24 mouse cellular contexts compared by ENCODE assay signal in the genomic region with DNA sequence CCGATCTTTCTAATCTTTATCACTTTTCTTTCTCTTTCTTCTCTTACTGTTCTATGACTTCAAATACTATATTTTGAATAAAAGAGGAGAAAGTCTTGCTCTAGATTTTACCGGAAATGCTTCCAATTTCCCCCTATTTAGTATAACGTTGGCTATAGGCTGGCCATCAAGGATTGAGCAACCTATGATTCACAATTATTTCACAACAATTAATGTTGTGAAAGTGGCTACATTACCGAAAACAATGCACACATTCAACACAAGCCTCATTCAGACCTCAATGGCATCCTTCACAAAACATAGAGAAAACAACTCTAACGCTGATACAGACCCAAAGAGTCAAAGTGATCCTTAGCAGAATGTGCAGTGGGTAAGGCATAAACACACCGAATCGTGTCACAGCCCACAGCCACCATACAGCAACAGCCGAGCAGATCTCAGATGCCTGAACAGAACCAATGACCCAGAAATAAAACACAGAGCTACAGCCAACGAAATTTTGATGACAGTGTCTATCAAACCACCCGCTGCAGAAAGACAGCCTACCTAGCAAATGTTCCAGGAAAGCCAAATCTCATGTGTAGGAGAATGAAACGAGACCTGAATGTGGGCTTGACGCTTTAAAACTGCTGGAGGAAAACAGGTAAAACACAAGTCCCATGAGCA. TPM values are rescaled to one million over a fixed set of nuclear protein-coding genes. Genes with fewer than 3 reads are reported as not detected.
DNase-seq lines count a peak whose midpoint lies in the region; ATAC-seq lines count a peak whose summit lies in the region.
"Had no signal": no experiment of that assay in that cellular context is flagged by ENCODE, and none has a peak within 500 bp of the region (broad histone marks: within the 10 kb centered on the region; RNA-seq: fewer than 3 reads in every experiment).

No protein-coding gene starts in this region.

- WGBS in hindbrain, embryonic 10.5 days = 69% methylated on average over 12 of the region's 12 CpGs
- WGBS in hindbrain, embryonic 14.5 days = 53% methylated on average over 12 of the region's 12 CpGs
- 71% methylated on average over 12 of the region's 12 CpGs for WGBS in midbrain, embryonic 12.5 days
- whole genome bisulfite sequencing in midbrain, embryonic 13.5 days = 76% methylated on average over 12 of the region's 12 CpGs
- WGBS in macrophage (ENCODE audit: missing documents) = 44% methylated on average over 12 of the region's 12 CpGs

- peaks cover 75% of the 10 kb centered on the region for H3K4me1 ChIP-seq in hindbrain, embryonic 10.5 days (replicated peaks)
- H3K4me1 ChIP-seq in hindbrain, embryonic 14.5 days (replicated peaks; ENCODE audit: control insufficient read depth, insufficient read depth, low read length) = peaks cover 38% of the 10 kb centered on the region
- peaks cover 43% of the 10 kb centered on the region for H3K4me1 ChIP-seq in midbrain, embryonic 12.5 days
- H3K4me1 ChIP-seq in midbrain, embryonic 13.5 days (replicated peaks) = peaks cover 44% of the 10 kb centered on the region

- no peak overlapping the region for H3K4me2 ChIP-seq in hindbrain, embryonic 14.5 days (replicated peaks)
- no peak overlapping the region for H3K4me2 ChIP-seq in midbrain, embryonic 12.5 days (replicated peaks)
- H3K4me2 ChIP-seq in midbrain, embryonic 13.5 days (replicated peaks) = no peak overlapping the region
- H3K4me2 ChIP-seq: heart, embryonic 11.5 days; hindbrain, embryonic 15.5 days; neural tube, embryonic 15.5 days had no signal

- no peak overlapping the region for H3K9ac ChIP-seq in hindbrain, embryonic 14.5 days
- H3K9ac ChIP-seq in midbrain, embryonic 12.5 days (replicated peaks) = no peak overlapping the region
- no peak overlapping the region for H3K9ac ChIP-seq in midbrain, embryonic 13.5 days (replicated peaks)
- H3K9ac ChIP-seq: hindbrain, embryonic 15.5 days; neural tube, embryonic 15.5 days had no signal

- H3K36me3 ChIP-seq in hindbrain, embryonic 10.5 days = no peaks in the 10 kb centered on the region
- H3K36me3 ChIP-seq in hindbrain, embryonic 14.5 days (replicated peaks; ENCODE audit: control insufficient read depth, insufficient read depth) = no peaks in the 10 kb centered on the region
- no peaks in the 10 kb centered on the region for H3K36me3 ChIP-seq in midbrain, embryonic 12.5 days
- H3K36me3 ChIP-seq in midbrain, embryonic 13.5 days = no peaks in the 10 kb centered on the region
- H3K36me3 ChIP-seq in macrophage (ENCODE audit: inconsistent target) = peaks cover 14% of the 10 kb centered on the region; the same call in 1 of the 2 replicates
- H3K36me3 ChIP-seq: embryonic facial prominence, embryonic 10.5 days; hindbrain, embryonic 15.5 days; neural tube, embryonic 15.5 days had no signal

- ATAC-seq in hindbrain, embryonic 14.5 days (ENCODE audit: low FRiP score) = no peak
- ATAC-seq in midbrain, embryonic 12.5 days (ENCODE audit: low FRiP score, low read depth) = no peak
- no peak for ATAC-seq in midbrain, embryonic 13.5 days
- ATAC-seq: intestine, embryonic 16.5 days had no signal

- H3K27me3 ChIP-seq in hindbrain, embryonic 10.5 days (ENCODE audit: insufficient read depth, poor library complexity, severe bottlenecking) = 0 out of 2 replicates have a peak, but pooled peaks cover 2% of the 10 kb centered on the region
- H3K27me3 ChIP-seq in hindbrain, embryonic 14.5 days (ENCODE audit: control insufficient read depth, insufficient read depth, low read length) = no peaks in the 10 kb centered on the region
- 0 out of 2 replicates have a peak, but pooled peaks cover 4% of the 10 kb centered on the region for H3K27me3 ChIP-seq in midbrain, embryonic 12.5 days
- no peaks in the 10 kb centered on the region for H3K27me3 ChIP-seq in midbrain, embryonic 13.5 days
- H3K27me3 ChIP-seq: hindbrain, embryonic 15.5 days; neural tube, embryonic 15.5 days had no signal

- no peak overlapping the region for H3K4me3 ChIP-seq in hindbrain, embryonic 10.5 days
- H3K4me3 ChIP-seq in hindbrain, embryonic 14.5 days (replicated peaks; ENCODE audit: low read length) = no peak overlapping the region
- no peak overlapping the region for H3K4me3 ChIP-seq in midbrain, embryonic 12.5 days
- no peak overlapping the region for H3K4me3 ChIP-seq in midbrain, embryonic 13.5 days (replicated peaks)
- H3K4me3 ChIP-seq in macrophage (ENCODE audit: inconsistent target) = no peak overlapping the region
- H3K4me3 ChIP-seq: embryonic facial prominence, embryonic 10.5 days; gastrocnemius, adult 2 months; hindbrain, embryonic 15.5 days; neural tube, embryonic 15.5 days had no signal

- H3K79me2 ChIP-seq in macrophage (ENCODE audit: inconsistent target) = peaks cover 100% of the 10 kb centered on the region

- H3K9me3 ChIP-seq in hindbrain, embryonic 10.5 days = no peaks in the 10 kb centered on the region
- no peaks in the 10 kb centered on the region for H3K9me3 ChIP-seq in hindbrain, embryonic 14.5 days (ENCODE audit: control insufficient read depth, low read length)
- H3K9me3 ChIP-seq in midbrain, embryonic 12.5 days = no peaks in the 10 kb centered on the region
- H3K9me3 ChIP-seq in midbrain, embryonic 13.5 days = no peaks in the 10 kb centered on the region
- H3K9me3 ChIP-seq: embryonic facial prominence, embryonic 10.5 days; hindbrain, embryonic 15.5 days; neural tube, embryonic 15.5 days had no signal

- peak overlapping the region; percentile 89 for H3K27ac ChIP-seq in hindbrain, embryonic 10.5 days
- no peak overlapping the region for H3K27ac ChIP-seq in hindbrain, embryonic 14.5 days
- peak overlapping the region; percentile 60; the same call in 1 of the 2 replicates for H3K27ac ChIP-seq in midbrain, embryonic 12.5 days (replicated peaks)
- no peak overlapping the region for H3K27ac ChIP-seq in midbrain, embryonic 13.5 days
- peak overlapping the region; percentile 83 for H3K27ac ChIP-seq in macrophage
- H3K27ac ChIP-seq: embryonic facial prominence, embryonic 10.5 days; neural tube, embryonic 15.5 days had no signal

- DNase-seq in hindbrain, embryonic 10.5 days (ENCODE audit: low spot score) = no peak
- DNase-seq in hindbrain, embryonic 14.5 days (ENCODE audit: low spot score) = no peak
- peak; percentile 54 for DNase-seq in retina, postnatal 1 day
- no peak for DNase-seq in adrenal gland, adult 2 months
- no peak for DNase-seq in thymus, postnatal 10 days (ENCODE audit: low spot score in 2 of 2)
- DNase-seq: adrenal gland, postnatal 14 days; cerebellum, adult 11 months; cerebellum, adult 9-11 months; gastrocnemius, adult 2 months; kidney, adult 9 months; kidney, postnatal 14 days; lung, postnatal 10 days; thymus, adult 18-20 months had no signal

RNA-seq across cellular contexts. Expression of a gene that starts 7.5 kb away (rescaled TPM):
- 60.9 and 61.9 TPM in 2 replicates for polyA plus RNA-seq in hindbrain, embryonic 10.5 days (2016; fragmentation: Nextera tagmentation; extraction: Ambion mirVana)
- 30.3 and 33.1 TPM in 2 replicates for polyA plus RNA-seq in hindbrain, embryonic 14.5 days (2014; fragmentation: Nextera tagmentation; extraction: Ambion mirVana)
- polyA plus RNA-seq in midbrain, embryonic 12.5 days (2016; fragmentation: Nextera tagmentation; extraction: Ambion mirVana) = 31.2 and 35.2 TPM in 2 replicates
- 15.3 and 21.8 TPM in 2 replicates for polyA plus RNA-seq in midbrain, embryonic 13.5 days (2015; fragmentation: Nextera tagmentation; extraction: Ambion mirVana)
- 1,000 to 10,000 TPM in 14 of 26 experiments, 100 to 1,000 TPM in 12; 300 to 1,852 (median 1,057) TPM for total RNA-seq in macrophage (2018; cell fraction: chromatin; rRNA removed)
- 100 to 1,000 TPM; 151 to 601 (median 347) TPM for total RNA-seq in macrophage (2018; cell fraction: cytosol; rRNA removed)
- 1,000 to 10,000 TPM in 4 of 26 experiments, 100 to 1,000 TPM in 22; 147 to 1,472 (median 838) TPM for total RNA-seq in macrophage (2018; cell fraction: nucleus; rRNA removed)
- 48.6 to 217 TPM (median 138 TPM) in 3 replicates for polyA plus RNA-seq in macrophage (2018)
- total RNA-seq in adrenal gland, adult 2 months (2021) = 1 to 10 TPM; 3.9 to 7.4 TPM
- polyA plus RNA-seq in adrenal gland, adult 2 months (2012; rRNA removed) = 2.3 TPM in 2 replicates

RNA-seq across cellular contexts. Expression of a gene that starts 15.8 kb away (rescaled TPM):
- polyA plus RNA-seq in hindbrain, embryonic 10.5 days (2016; fragmentation: Nextera tagmentation; extraction: Ambion mirVana) = 14.7 and 16.1 TPM in 2 replicates
- 8.2 and 8.7 TPM in 2 replicates for polyA plus RNA-seq in hindbrain, embryonic 14.5 days (2014; fragmentation: Nextera tagmentation; extraction: Ambion mirVana)
- polyA plus RNA-seq in midbrain, embryonic 12.5 days (2016; fragmentation: Nextera tagmentation; extraction: Ambion mirVana) = 4.2 and 7.1 TPM in 2 replicates
- polyA plus RNA-seq in midbrain, embryonic 13.5 days (2015; fragmentation: Nextera tagmentation; extraction: Ambion mirVana) = 5.0 and 6.0 TPM in 2 replicates
- total RNA-seq in macrophage (2018; cell fraction: chromatin; rRNA removed) = 1 to 10 TPM in 9 of 26 experiments, under 1 TPM in 7, not detected in 10; 0.64 to 2.0 (median 1.4) TPM
- under 1 TPM in 12 of 26 experiments, not detected in 14; 0.17 to 0.85 (median 0.64) TPM for total RNA-seq in macrophage (2018; cell fraction: cytosol; rRNA removed)
- 1 to 10 TPM in 3 of 26 experiments, under 1 TPM in 9, not detected in 14; 0.36 to 1.6 (median 0.72) TPM for total RNA-seq in macrophage (2018; cell fraction: nucleus; rRNA removed)
- polyA plus RNA-seq in macrophage (2018) = 0.10 TPM in 1 of 3 replicates, not detected in the others
- total RNA-seq in adrenal gland, adult 2 months (2021) = 10 to 100 TPM in 1 of 2 experiments, 1 to 10 TPM in 1; 3.8 to 13.4 TPM
- polyA plus RNA-seq in adrenal gland, adult 2 months (2012; rRNA removed) = 16.6 and 22.8 TPM in 2 replicates
- total RNA-seq: megakaryocyte-erythroid progenitor cell, adult 5-6 weeks; MEL had no signal

RNA-seq across cellular contexts. Expression of a gene that starts 37.4 kb away (rescaled TPM):
- 255 and 278 TPM in 2 replicates for polyA plus RNA-seq in hindbrain, embryonic 10.5 days (2016; fragmentation: Nextera tagmentation; extraction: Ambion mirVana)
- polyA plus RNA-seq in hindbrain, embryonic 14.5 days (2014; fragmentation: Nextera tagmentation; extraction: Ambion mirVana) = 138 and 146 TPM in 2 replicates
- polyA plus RNA-seq in midbrain, embryonic 12.5 days (2016; fragmentation: Nextera tagmentation; extraction: Ambion mirVana) = 295 and 296 TPM in 2 replicates
- polyA plus RNA-seq in midbrain, embryonic 13.5 days (2015; fragmentation: Nextera tagmentation; extraction: Ambion mirVana) = 237 and 241 TPM in 2 replicates
- total RNA-seq in macrophage (2018; cell fraction: chromatin; rRNA removed) = 10 to 100 TPM in 6 of 26 experiments, 1 to 10 TPM in 20; 3.0 to 21.1 (median 7.1) TPM
- 10 to 100 TPM in 18 of 26 experiments, 1 to 10 TPM in 8; 6.4 to 17.0 (median 10.7) TPM for total RNA-seq in macrophage (2018; cell fraction: cytosol; rRNA removed)
- total RNA-seq in macrophage (2018; cell fraction: nucleus; rRNA removed) = 10 to 100 TPM in 25 of 26 experiments, 1 to 10 TPM in 1; 8.7 to 28.5 (median 14.8) TPM
- polyA plus RNA-seq in macrophage (2018) = 14.8 to 18.3 TPM (median 15.1 TPM) in 3 replicates
- total RNA-seq in adrenal gland, adult 2 months (2021) = 10 to 100 TPM; 14.8 to 22.9 TPM
- 5.0 and 6.6 TPM in 2 replicates for polyA plus RNA-seq in adrenal gland, adult 2 months (2012; rRNA removed)
- total RNA-seq: MEL had no signal

RNA-seq across cellular contexts. Expression of a gene that starts 50.5 kb away (rescaled TPM):
- polyA plus RNA-seq in hindbrain, embryonic 10.5 days (2016; fragmentation: Nextera tagmentation; extraction: Ambion mirVana) = 0.06 and 0.08 TPM in 2 replicates
- polyA plus RNA-seq in hindbrain, embryonic 14.5 days (2014; fragmentation: Nextera tagmentation; extraction: Ambion mirVana) = 1.5 and 3.1 TPM in 2 replicates
- 0.08 and 0.13 TPM in 2 replicates for polyA plus RNA-seq in midbrain, embryonic 12.5 days (2016; fragmentation: Nextera tagmentation; extraction: Ambion mirVana)
- polyA plus RNA-seq in midbrain, embryonic 13.5 days (2015; fragmentation: Nextera tagmentation; extraction: Ambion mirVana) = 0.10 and 0.23 TPM in 2 replicates
- under 1 TPM; 0.22 to 0.77 (median 0.55) TPM for total RNA-seq in macrophage (2018; cell fraction: chromatin; rRNA removed)
- total RNA-seq in macrophage (2018; cell fraction: cytosol; rRNA removed) = under 1 TPM in 18 of 26 experiments, not detected in 8; under 0.01 to 0.08 (median under 0.01) TPM
- 1 to 10 TPM in 1 of 26 experiments, under 1 TPM in 25; 0.22 to 1.0 (median 0.36) TPM for total RNA-seq in macrophage (2018; cell fraction: nucleus; rRNA removed)
- under 0.01 TPM in 1 of 3 replicates, not detected in the others for polyA plus RNA-seq in macrophage (2018)
- under 1 TPM; 0.03 to 0.06 TPM for total RNA-seq in adrenal gland, adult 2 months (2021)
- polyA plus RNA-seq in adrenal gland, adult 2 months (2012; rRNA removed) = under 0.01 TPM in 1 of 2 replicates, not detected in the other
- polyA plus RNA-seq: small intestine, adult 2 months had no signal

Comparison
In these comparisons a context has a peak if more than half of its experiments do, and no peak if none do; other contexts are left out.
1. H3K27ac ChIP-seq: peak in hindbrain, embryonic 10.5 days (single experiment), midbrain, embryonic 12.5 days (single experiment) and macrophage (single experiment); none in hindbrain, embryonic 14.5 days (single experiment) and midbrain, embryonic 13.5 days (single experiment).